Mouse (Mus musculus): ENCODE data around the gene Islr. TPM values are rescaled to one million over a fixed set of nuclear protein-coding genes. Genes with fewer than 3 reads are reported as not detected.

The Islr gene
- total RNA-seq, 2 experiments from 2014 or later: 22.4 to 33.0 TPM

DNA sequence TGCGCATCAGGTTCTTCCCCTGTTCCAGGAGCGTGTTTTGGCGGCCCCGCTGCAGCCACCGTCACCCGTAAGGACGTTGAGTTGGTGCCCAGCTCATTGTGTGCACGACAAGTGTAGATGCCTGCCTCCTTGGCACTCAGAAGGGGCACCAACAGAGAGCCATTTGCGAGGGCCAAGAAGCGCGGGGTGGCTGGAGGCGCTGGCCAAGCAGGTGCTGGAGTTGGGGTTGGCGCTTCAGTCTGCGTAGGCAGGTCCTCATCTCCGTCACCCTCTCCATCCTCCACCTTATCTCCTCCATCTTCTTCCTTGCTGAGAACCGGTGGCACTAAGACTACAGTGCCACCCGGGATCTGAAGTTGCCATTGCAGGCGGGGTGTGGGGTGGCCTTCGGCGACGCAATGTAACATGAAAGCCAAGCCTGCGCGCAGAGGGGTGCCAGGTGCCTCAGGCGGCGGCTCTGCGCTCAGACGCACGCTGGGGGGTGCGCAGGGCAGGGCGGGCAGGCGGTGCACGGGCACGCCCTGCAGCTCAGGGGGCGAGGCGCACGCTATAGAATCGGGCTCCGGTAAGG, 5.2 kb downstream of the Islr start:
- DNase-seq (ENCODE audit: low spot score in 2 of 2): no peak

DNA sequence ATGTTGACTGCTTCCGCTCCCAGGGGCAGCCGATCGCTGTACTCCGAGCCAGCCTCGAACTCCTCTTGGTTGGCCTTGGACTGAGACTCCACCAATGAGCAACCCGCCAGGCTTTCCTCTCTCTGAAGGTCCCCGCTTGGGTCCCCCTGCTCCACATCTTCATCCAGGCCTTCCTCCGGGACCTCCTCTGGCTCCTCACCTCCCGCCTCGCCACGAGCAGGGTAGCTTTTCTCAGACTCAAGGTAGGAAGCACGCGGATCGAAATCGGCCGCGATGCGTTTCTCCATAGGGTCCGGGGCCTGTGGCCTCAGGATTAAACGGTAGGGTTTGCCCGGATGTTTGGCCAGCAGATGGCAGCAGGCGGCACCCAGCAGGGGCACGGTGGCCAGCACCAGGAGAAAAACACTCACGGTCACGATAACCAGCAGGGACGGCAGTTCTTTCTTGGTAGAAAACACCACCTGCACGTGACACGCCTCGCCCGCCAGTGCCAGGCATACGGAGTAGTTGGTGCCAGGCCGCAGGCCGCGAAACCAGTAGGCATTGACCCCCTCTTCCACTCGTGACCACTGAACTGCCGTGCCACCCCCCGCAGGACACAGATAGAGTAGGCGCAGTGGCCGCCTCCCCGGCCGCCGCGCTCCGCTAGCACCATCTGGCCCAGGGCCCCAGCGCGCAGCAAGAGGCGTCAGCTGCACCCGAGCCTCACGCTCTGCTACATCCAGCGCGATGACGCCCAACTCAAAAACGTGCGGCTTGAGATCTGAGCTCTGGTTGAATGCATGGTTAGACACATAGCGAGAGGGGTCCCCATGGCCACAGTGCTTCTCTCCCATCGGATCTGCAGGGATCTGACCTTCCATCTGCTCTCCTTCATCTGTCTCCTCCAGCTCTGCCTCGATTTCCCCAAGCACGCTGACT, 6.1 kb downstream of the Islr start:
- peak; percentile 64 to 67 for DNase-seq (ENCODE audit: low spot score in 2 of 2)

GRCm38 (mm10) chr9:58196610-58197567, 7.2 kb downstream of the Islr start:
- DNase-seq (ENCODE audit: low spot score in 2 of 2): no peak

- no peak for DNase-seq (ENCODE audit: low spot score in 2 of 2)
Measured at GRCm38 (mm10) chr9:58196141-58196540, 8.0 kb downstream of the Islr start.

GRCm38 (mm10) chr9:58195671-58196070, 8.4 kb downstream of the Islr start:
- no peak for DNase-seq (ENCODE audit: low spot score in 2 of 2)

GRCm38 (mm10) chr9:58194222-58194621, 9.9 kb downstream of the Islr start:
- DNase-seq (ENCODE audit: low spot score in 2 of 2): no peak

GRCm38 (mm10) chr9:58184456-58184855, 19.6 kb downstream of the Islr start:
- no peak for DNase-seq (ENCODE audit: low spot score in 2 of 2)

GRCm38 (mm10) chr9:58179390-58179789, 24.7 kb downstream of the Islr start:
- DNase-seq (ENCODE audit: low spot score in 2 of 2): no peak

DNA sequence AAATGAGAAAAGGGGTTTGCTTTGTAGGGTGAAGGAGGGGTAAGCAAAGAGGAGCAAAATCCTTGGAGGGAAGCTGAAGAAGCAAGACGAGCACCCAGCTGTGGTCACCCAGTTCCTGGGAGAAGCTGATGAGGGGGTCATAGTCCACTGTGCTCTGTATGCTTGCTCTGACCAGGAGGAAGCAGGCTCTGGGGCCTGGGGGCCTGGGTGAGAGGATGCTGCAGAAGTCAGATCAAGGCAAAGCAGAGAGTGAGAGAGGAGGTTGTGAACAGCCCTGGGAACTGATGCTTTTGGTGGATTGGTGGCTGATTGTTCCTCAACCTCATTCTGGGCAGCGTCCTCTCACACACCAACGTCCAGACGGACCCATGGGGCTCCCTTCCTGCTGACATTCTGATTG, 26.9 kb downstream of the Islr start:
- DNase-seq (ENCODE audit: low spot score in 2 of 2): no peak

DNA sequence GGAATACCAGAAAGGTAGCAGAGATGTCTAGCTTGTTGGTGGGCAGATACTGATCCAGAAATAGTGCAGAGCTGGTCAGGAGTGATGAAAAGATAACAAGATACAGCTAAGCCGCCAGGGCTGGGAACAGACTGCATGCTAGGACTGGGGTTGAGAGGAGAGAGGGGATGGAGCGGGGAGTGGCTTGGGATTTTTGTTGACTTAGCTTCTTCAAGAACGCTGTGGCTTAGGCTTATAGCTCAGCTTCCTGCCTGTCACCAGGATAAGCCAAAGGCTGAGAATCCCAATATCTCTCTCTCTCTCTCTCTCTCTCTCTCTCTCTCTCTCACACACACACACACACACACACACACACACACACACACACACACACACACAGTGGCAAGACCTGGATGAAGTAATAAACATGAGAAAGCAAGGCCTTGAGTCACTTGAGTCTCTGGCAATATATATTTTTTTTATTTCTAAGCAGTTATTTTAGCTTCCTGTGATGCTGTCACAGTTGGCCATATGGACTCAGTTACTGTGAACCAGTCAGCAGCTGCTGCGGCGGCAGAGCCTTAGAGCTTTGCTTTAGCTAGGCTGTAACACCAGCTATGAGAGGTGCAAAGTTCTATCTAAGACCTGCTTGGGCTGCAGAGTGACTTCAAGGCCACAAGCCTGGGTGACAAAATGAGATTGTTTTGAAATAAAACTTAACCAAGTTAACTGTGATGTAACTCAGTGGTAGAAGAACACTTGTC, 28.2 kb downstream of the Islr start:
- no peak for DNase-seq (ENCODE audit: low spot score in 2 of 2)

DNA sequence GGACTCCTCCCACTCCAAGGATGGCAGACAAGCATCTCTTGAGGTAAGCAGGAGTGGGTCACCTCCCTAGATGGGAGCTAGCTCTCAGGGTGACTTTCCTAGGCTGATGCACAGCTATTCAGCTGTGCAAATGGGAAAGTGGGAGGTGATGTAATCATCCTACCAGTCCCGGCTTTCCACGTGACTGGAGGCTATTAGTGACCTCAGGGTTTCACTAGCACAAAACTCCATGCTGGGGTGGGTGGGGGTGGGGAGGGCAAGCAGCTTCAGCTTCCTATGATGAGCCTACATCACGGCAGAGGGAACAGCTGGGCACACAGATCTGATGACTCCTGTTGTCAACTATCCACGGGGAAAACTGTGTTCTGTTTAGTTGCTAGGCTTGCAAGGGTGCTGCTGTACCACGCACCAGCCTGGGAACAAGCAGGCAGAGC, 29.3 kb downstream of the Islr start:
- DNase-seq (ENCODE audit: low spot score in 2 of 2): no peak

DNA sequence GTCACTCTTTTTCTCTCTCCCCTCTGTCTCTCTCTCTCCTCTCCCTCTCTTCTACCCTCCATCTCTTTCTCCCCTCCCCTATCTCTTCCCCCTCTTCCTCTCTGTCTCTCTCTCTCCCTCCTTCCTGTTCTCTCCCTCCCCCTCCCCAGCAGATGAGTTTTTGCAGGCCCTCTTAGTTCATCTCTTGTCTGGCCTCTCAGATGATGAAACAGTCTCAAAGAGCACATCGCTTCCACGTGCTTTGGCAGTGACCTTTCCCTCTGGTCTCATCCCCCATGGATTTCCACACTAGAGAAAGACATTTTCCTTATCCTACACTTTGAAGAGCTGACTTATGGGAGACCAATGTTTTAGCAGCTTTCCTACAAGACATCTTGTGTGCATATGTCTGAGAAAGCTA, 31.2 kb downstream of the Islr start:
- DNase-seq (ENCODE audit: low spot score in 2 of 2): no peak

DNA sequence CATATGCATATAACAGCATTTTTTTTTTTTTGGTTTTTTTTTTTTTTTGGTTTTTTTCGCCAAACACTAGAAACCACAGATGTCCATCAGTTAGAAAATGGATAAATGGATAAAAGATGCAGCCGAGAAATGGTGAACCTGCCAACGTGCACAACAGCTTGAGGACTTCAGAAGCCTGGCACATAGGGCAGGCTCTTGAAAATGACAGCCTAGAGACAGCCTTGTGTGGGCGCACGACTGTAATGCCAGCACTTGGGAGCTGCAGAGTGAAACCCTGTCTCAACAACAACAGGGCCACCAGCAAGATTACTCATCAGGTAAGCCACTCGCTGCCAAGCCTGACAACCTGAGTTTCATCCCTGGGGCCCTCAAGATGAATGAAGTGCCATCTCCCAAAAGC, 34.7 kb downstream of the Islr start:
- DNase-seq (ENCODE audit: low spot score in 2 of 2): no peak

DNA sequence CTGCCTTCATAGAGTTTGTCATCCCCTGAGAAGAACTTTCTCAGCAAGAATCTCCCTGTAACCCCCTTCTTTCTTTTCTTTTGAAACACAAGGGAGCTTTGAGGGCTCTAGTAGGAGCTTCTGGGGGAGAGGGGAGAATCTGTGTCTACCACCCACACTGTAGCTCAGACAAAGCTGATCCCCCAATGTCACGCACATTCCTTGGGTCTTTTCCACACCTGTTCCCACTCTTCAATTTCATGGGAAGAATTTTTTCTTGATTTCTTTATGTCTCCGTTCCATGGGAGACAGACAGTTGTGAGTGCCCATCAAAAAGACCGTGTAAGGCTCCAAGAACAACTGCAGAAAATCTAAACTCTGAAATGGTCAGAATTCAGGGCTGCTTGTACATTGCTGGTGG, 35.2 kb downstream of the Islr start:
- no peak for DNase-seq (ENCODE audit: low spot score in 2 of 2)

DNA sequence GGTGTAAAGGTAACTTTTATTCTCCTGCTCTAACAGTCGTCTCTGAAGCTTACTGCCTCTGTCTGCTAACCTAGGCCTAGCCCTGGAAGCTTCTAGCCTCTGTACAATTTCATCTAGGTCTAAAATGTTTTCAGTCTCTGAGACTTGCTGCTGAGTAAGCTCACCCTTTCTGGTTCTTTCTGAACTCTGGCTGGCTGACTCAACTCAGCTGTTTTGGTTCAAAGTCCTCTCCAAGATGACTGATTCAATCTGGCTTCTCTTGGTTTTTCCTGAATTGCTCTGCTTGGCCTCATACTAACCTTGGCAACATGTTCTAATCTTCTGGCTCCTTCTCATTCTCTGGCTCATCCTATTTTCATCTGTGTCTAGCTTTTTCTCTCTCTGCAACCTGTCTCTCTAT, 38.3 kb downstream of the Islr start:
- DNase-seq (ENCODE audit: low spot score in 2 of 2): no peak

- DNase-seq (ENCODE audit: low spot score in 2 of 2): peak in 1 of 2 experiments; percentile 29
Measured at GRCm38 (mm10) chr9:58163146-58163545, 41.0 kb downstream of the Islr start.

GRCm38 (mm10) chr9:58162173-58162572, 41.9 kb downstream of the Islr start:
- no peak for DNase-seq (ENCODE audit: low spot score in 2 of 2)

GRCm38 (mm10) chr9:58160315-58160714, 43.8 kb downstream of the Islr start:
- DNase-seq (ENCODE audit: low spot score in 2 of 2): no peak

DNA sequence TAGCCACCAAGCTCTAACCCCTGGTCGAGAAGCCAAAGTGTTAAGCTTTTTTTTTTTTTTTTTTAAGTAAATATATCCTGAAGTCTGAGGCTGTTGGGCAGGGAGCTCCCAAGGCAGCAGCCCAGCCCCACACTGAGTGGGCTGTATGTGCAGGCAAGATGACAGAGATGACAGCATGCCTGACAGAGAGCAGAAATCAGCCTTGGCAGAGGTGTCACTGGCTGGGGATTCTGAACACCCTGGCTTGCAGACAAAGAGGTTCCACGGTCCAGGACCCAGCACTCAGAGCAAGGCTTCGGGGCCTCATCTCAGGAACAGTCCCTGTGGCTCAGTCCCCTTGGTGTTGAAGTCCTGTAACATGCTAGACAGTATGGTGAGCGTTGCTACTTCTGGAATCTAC, 44.3 kb downstream of the Islr start:
- no peak for DNase-seq (ENCODE audit: low spot score in 2 of 2)

GRCm38 (mm10) chr9:58158541-58159311, 45.4 kb downstream of the Islr start:
- no peak for DNase-seq (ENCODE audit: low spot score in 2 of 2)
